Mouse (Mus musculus): Measurements from ENCODE around the gene Krtap28-10. TPM values are rescaled to one million over a fixed set of nuclear protein-coding genes. Genes with fewer than 3 reads are reported as not detected.

Gene Krtap28-10
- polyA plus RNA-seq, 1 experiment from 2014 or later = not detected

DNA sequence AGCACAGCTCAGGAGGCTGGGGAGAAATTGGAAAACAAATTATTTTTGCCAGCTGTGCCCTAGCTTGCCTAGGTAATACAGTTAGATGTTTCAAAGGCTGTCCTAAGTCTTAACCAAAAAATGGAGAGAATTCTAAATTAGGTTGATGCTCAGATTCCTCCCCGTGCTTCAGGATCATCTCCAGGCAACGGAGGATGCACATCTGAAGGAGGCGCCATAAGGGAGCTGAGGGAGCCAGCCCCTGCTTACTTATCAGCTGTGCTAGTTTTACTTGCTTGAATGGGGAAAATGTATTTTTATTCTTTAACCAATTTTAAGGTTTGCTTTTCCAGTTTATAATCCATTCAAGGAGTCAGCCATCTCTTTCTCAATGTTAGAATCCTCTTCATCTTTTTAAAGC, 48.3 kb downstream of the Krtap28-10 start:
- no peak overlapping the region for H3K27ac ChIP-seq (replicated peaks)
- 85% methylated on average over 3 of the region's 3 CpGs for WGBS
- H3K36me3 ChIP-seq = no peaks in the 10 kb centered on the region
- no peaks in the 10 kb centered on the region for H3K9me3 ChIP-seq (replicated peaks)
- no peaks in the 10 kb centered on the region for H3K4me1 ChIP-seq
- no peak overlapping the region for H3K4me3 ChIP-seq
- no peak for DNase-seq (ENCODE audit: low spot score)
- no peaks in the 10 kb centered on the region for H3K27me3 ChIP-seq (ENCODE audit: low read depth, poor library complexity, severe bottlenecking)

DNA sequence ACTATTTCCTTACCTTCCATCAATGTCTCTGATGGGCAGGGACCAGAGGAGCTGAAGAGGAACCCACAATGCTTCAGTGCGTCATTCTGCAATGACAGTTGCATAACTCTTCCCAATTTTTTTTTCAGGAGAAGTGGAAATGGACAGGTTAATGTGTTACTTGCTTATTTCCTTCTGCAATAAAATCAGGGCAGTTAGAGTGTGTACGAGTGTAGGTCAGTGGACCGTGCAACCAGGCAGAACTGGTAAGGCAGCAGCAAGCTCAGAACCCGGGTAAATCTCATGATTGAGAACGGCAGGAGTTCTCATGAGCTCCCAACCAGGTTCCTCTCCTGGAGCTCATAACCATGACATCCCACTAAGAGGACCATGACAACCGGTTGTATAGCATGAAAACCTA, 50.2 kb downstream of the Krtap28-10 start:
- WGBS = 90% methylated on average over 6 of the region's 6 CpGs
- no peak overlapping the region for H3K27ac ChIP-seq (replicated peaks)
- H3K4me1 ChIP-seq = no peaks in the 10 kb centered on the region
- H3K36me3 ChIP-seq = no peaks in the 10 kb centered on the region
- no peaks in the 10 kb centered on the region for H3K9me3 ChIP-seq (replicated peaks)
- DNase-seq (ENCODE audit: low spot score) = no peak
- no peaks in the 10 kb centered on the region for H3K27me3 ChIP-seq (ENCODE audit: low read depth, poor library complexity, severe bottlenecking)
- no peak overlapping the region for H3K4me3 ChIP-seq

DNA sequence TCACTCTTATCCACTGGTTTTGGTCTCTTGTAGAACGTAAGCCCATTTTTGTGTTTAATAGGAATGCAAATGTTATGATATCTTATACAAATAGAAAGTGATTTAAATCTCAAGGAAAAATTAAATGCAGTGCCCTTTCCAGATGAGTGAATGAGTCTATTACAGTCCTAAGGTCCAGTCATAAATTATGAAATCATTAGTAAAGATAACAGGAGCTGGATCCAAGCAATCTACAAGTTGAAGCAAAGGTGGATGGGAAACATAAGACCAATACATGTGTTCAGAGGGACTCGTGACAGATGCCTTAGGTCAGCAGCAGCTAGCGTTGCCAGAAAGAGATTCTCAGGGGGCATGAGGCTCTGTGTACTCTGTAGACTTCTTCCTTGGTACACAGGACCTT, 50.7 kb downstream of the Krtap28-10 start:
- Histone ChIP-seq H3K27ac (replicated peaks) (no peak overlapping the region), H3K4me3 (no peak overlapping the region), H3K4me1 (no peaks in the 10 kb centered on the region), H3K9me3 (replicated peaks) (no peaks in the 10 kb centered on the region), H3K36me3 (no peaks in the 10 kb centered on the region), H3K27me3 (ENCODE audit: low read depth, poor library complexity, severe bottlenecking) (no peaks in the 10 kb centered on the region)
- DNase-seq (ENCODE audit: low spot score) = no peak
- WGBS = 90% methylated on average over 3 of the region's 3 CpGs

Other genes starting within 250 kb of the Krtap28-10 start
- 32.0 and 33.5 TPM in 2 replicates for gene Agfg1, start 203.0 kb downstream of the Krtap28-10 start, polyA plus RNA-seq (2016; fragmentation: Nextera tagmentation; extraction: Ambion mirVana)
- 0.17 and 0.44 TPM in 2 replicates for gene A030005L19Rik, start 129.2 kb downstream of the Krtap28-10 start, polyA plus RNA-seq (2016; fragmentation: Nextera tagmentation; extraction: Ambion mirVana)
- gene A030014E15Rik, start 117.6 kb downstream of the Krtap28-10 start, polyA plus RNA-seq (2016; fragmentation: Nextera tagmentation; extraction: Ambion mirVana) = not detected in 2 replicates
- not detected in 2 replicates for gene Gm6217, start 111.1 kb downstream of the Krtap28-10 start, polyA plus RNA-seq (2016; fragmentation: Nextera tagmentation; extraction: Ambion mirVana)
- gene A030003K21Rik, start 99.1 kb downstream of the Krtap28-10 start, polyA plus RNA-seq (2016; fragmentation: Nextera tagmentation; extraction: Ambion mirVana) = not detected in 2 replicates
- gene Gm7544, start 86.5 kb downstream of the Krtap28-10 start, polyA plus RNA-seq (2016; fragmentation: Nextera tagmentation; extraction: Ambion mirVana) = not detected in 2 replicates
- gene Gm47955, start 82.2 kb downstream of the Krtap28-10 start, polyA plus RNA-seq (2016; fragmentation: Nextera tagmentation; extraction: Ambion mirVana) = not detected in 2 replicates
- gene Gm47959, start 41.9 kb downstream of the Krtap28-10 start, polyA plus RNA-seq (2016; fragmentation: Nextera tagmentation; extraction: Ambion mirVana) = not detected in 2 replicates
- 0.31 and 0.48 TPM in 2 replicates for gene Slc19a3, start 4.0 kb downstream of the Krtap28-10 start, polyA plus RNA-seq (2016; fragmentation: Nextera tagmentation; extraction: Ambion mirVana)
- gene Gm47969, start 2.5 kb upstream of the Krtap28-10 start, polyA plus RNA-seq (2016; fragmentation: Nextera tagmentation; extraction: Ambion mirVana) = not detected in 2 replicates
- gene A030005K14Rik, start 16.9 kb upstream of the Krtap28-10 start, polyA plus RNA-seq (2016; fragmentation: Nextera tagmentation; extraction: Ambion mirVana) = not detected in 2 replicates
- not detected in 2 replicates for gene Krtap28-13, start 18.4 kb upstream of the Krtap28-10 start, polyA plus RNA-seq (2016; fragmentation: Nextera tagmentation; extraction: Ambion mirVana)
- not detected in 2 replicates for gene Ccl20, start 74.3 kb upstream of the Krtap28-10 start, polyA plus RNA-seq (2016; fragmentation: Nextera tagmentation; extraction: Ambion mirVana)
- gene Daw1, start 117.3 kb upstream of the Krtap28-10 start, polyA plus RNA-seq (2016; fragmentation: Nextera tagmentation; extraction: Ambion mirVana) = 0.11 and 0.21 TPM in 2 replicates